Mouse (Mus musculus) gastrocnemius, postnatal 36 days (tissue): ENCODE measurements around the gene Taldo1. TPM values are rescaled to one million over a fixed set of nuclear protein-coding genes. Genes with fewer than 3 reads are reported as not detected.
A peak's percentile ranks its signal among the peaks of the same experiment; 100 is the strongest.

ENCODE experiments used
- DNase-seq, 2 experiments: peaks; one replicate each; pipeline ENCODE4 v3.0.0; 2022
- intact Hi-C: fragments of 180-260 bp; cut with DNase I; formaldehyde crosslinking; loops from one replicate; pipeline ENCODE4 v1.15.1; 2025
- total RNA-seq, 2 experiments: library from RNA; stranded (reverse); gene quantifications; 2 replicates each; pipeline ENCODE4 v1.2.3; 2021

The Taldo1 gene
- total RNA-seq, 2 experiments from 2014 or later: 81.0 to 82.7 TPM

- intact Hi-C loops: no loop called here
- DNase-seq: no peak
Observed at GRCm38 (mm10) chr7:141417731-141418681, 26.0 kb downstream of the Taldo1 start.

GRCm38 (mm10) chr7:141418970-141419369 lies 27.0 kb downstream of the Taldo1 start:
- peak in 1 of 2 experiments; percentile 7 for DNase-seq
- intact Hi-C loops: no loop called here

- no peak for DNase-seq
- intact Hi-C loops: no loop called here
Observed at GRCm38 (mm10) chr7:141420030-141420702, 28.2 kb downstream of the Taldo1 start.

- no peak for DNase-seq
- intact Hi-C loops: no loop called here
Observed at GRCm38 (mm10) chr7:141423811-141424210, 31.8 kb downstream of the Taldo1 start.

GRCm38 (mm10) chr7:141426948-141427730 lies 35.1 kb downstream of the Taldo1 start:
- intact Hi-C loops: no loop called here

GRCm38 (mm10) chr7:141428701-141429100 lies 36.7 kb downstream of the Taldo1 start:
- intact Hi-C loops: no loop called here
- no peak for DNase-seq

More at GRCm38 (mm10) chr7:141426948-141427730, 35.1 kb downstream of the Taldo1 start:
- DNase-seq: no peak

- DNase-seq: no peak
- intact Hi-C loops: no loop called here
Observed at GRCm38 (mm10) chr7:141429310-141429709, 37.3 kb downstream of the Taldo1 start, which contains the start of gene Cend1. Gene Cend1 (minus strand): TSS chr7:141429491.

GRCm38 (mm10) chr7:141429840-141430584 lies 38.0 kb downstream of the Taldo1 start:
- intact Hi-C loops: no loop called here
- DNase-seq: no peak

GRCm38 (mm10) chr7:141430585-141431240 lies 38.7 kb downstream of the Taldo1 start:
- no peak for DNase-seq
- intact Hi-C loops: no loop called here

- no peak for DNase-seq
- intact Hi-C loops: no loop called here
Observed at GRCm38 (mm10) chr7:141431434-141432185, 39.6 kb downstream of the Taldo1 start.

GRCm38 (mm10) chr7:141432186-141432611 lies 40.2 kb downstream of the Taldo1 start:
- no peak for DNase-seq
- intact Hi-C loops: no loop called here

GRCm38 (mm10) chr7:141432741-141433516 lies 40.9 kb downstream of the Taldo1 start:
- no peak for DNase-seq
- intact Hi-C loops: no loop called here

- intact Hi-C loops: no loop called here
- DNase-seq: no peak
Observed at GRCm38 (mm10) chr7:141433517-141434400, 41.8 kb downstream of the Taldo1 start.

- intact Hi-C loops: no loop called here
- no peak for DNase-seq
Observed at GRCm38 (mm10) chr7:141434464-141434863, 42.5 kb downstream of the Taldo1 start.

GRCm38 (mm10) chr7:141435129-141435855 lies 43.3 kb downstream of the Taldo1 start:
- intact Hi-C loops: no loop called here
- DNase-seq: no peak

- DNase-seq: no peak
- intact Hi-C loops: no loop called here
Observed at GRCm38 (mm10) chr7:141435856-141436522, 44.0 kb downstream of the Taldo1 start.
